In the genomic region with DNA sequence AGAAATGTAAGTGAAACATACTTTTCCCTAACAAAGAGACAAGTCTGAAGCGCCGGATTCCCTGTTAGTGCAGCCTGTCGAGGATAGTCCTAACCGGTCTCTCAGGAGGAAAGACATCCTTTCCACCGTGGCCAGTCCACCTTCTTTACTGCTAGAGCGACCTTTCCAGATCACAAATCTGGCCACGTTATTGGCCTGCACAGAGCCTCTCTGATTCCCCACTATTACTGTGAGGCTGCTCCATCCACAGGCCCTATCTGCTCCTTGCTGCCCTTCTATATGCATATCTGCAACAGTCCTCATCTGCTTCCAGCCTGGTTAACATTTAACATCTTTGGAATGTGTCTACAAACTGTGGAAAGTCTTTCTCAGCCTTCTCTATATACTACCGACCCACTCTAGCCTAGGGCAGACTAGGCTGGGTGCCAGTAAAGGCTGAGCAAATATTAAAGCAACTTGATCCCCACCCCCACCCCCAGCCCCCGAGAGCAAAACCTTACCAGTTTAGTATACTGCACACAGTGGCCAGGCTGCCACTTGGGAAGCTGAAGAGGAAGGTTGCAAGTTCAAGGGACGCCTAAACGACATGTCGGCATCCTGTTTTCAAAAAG, we compare ENCODE assay signal across 9 mouse cellular contexts. TPM values are rescaled to one million over a fixed set of nuclear protein-coding genes. Genes with fewer than 3 reads are reported as not detected.
A peak's percentile ranks its signal among the peaks of the same experiment; 100 is the strongest.
DNase-seq lines count a peak whose midpoint lies in the region; ATAC-seq lines count a peak whose summit lies in the region.
"Had no signal": no experiment of that assay in that cellular context is flagged by ENCODE, and none has a peak within 500 bp of the region (broad histone marks: within the 10 kb centered on the region; RNA-seq: fewer than 3 reads in every experiment).

No protein-coding gene starts in this region.

- H3K4me2 ChIP-seq in forebrain, embryonic 16.5 days (ENCODE audit: low read length), result no peak overlapping the region
- H3K4me2 ChIP-seq in midbrain, embryonic 13.5 days (replicated peaks), result no peak overlapping the region
- no peak overlapping the region for H3K4me2 ChIP-seq in midbrain, embryonic 11.5 days
- no peak overlapping the region for H3K4me2 ChIP-seq in liver, embryonic 13.5 days

- no peak overlapping the region for H3K9ac ChIP-seq in forebrain, embryonic 16.5 days (replicated peaks; ENCODE audit: low read depth, low read length)
- H3K9ac ChIP-seq in midbrain, embryonic 13.5 days (replicated peaks), result no peak overlapping the region
- no peak overlapping the region for H3K9ac ChIP-seq in midbrain, embryonic 11.5 days (ENCODE audit: low read length)
- no peak overlapping the region for H3K9ac ChIP-seq in liver, embryonic 13.5 days

- H3K27me3 ChIP-seq in forebrain, embryonic 10.5 days (ENCODE audit: poor library complexity, severe bottlenecking), result no peaks in the 10 kb centered on the region
- no peaks in the 10 kb centered on the region for H3K27me3 ChIP-seq in forebrain, embryonic 16.5 days (replicated peaks; ENCODE audit: control insufficient read depth, insufficient read depth, low read length)
- no peaks in the 10 kb centered on the region for H3K27me3 ChIP-seq in midbrain, embryonic 13.5 days
- H3K27me3 ChIP-seq in midbrain, embryonic 11.5 days (ENCODE audit: control insufficient read depth, insufficient read depth, low read length), result no peaks in the 10 kb centered on the region
- H3K27me3 ChIP-seq in liver, embryonic 13.5 days, result no peaks in the 10 kb centered on the region

- H3K27ac ChIP-seq in forebrain, embryonic 10.5 days, result 0 out of 2 replicates have a peak overlapping the region, but pooled peaks have one; percentile 27
- H3K27ac ChIP-seq in forebrain, embryonic 16.5 days (ENCODE audit: low read length), result no peak overlapping the region
- H3K27ac ChIP-seq in midbrain, embryonic 13.5 days, result peak overlapping the region; percentile 51; the same call in 1 of the 2 replicates
- H3K27ac ChIP-seq in midbrain, embryonic 11.5 days (ENCODE audit: low read depth, low read length), result no peak overlapping the region
- H3K27ac ChIP-seq in liver, embryonic 13.5 days, result peak overlapping the region; percentile 54

- H3K36me3 ChIP-seq in forebrain, embryonic 10.5 days (replicated peaks), result no peaks in the 10 kb centered on the region
- no peaks in the 10 kb centered on the region for H3K36me3 ChIP-seq in forebrain, embryonic 16.5 days (ENCODE audit: control insufficient read depth, insufficient read depth)
- no peaks in the 10 kb centered on the region for H3K36me3 ChIP-seq in midbrain, embryonic 13.5 days
- no peaks in the 10 kb centered on the region for H3K36me3 ChIP-seq in midbrain, embryonic 11.5 days (ENCODE audit: control insufficient read depth, insufficient read depth, low read length)
- no peaks in the 10 kb centered on the region for H3K36me3 ChIP-seq in liver, embryonic 13.5 days

- 0 out of 2 replicates have a peak, but pooled peaks cover 4% of the 10 kb centered on the region for H3K9me3 ChIP-seq in forebrain, embryonic 10.5 days
- no peaks in the 10 kb centered on the region for H3K9me3 ChIP-seq in forebrain, embryonic 16.5 days (ENCODE audit: control insufficient read depth, low read length)
- H3K9me3 ChIP-seq in midbrain, embryonic 13.5 days, result no peaks in the 10 kb centered on the region; the same call in 1 of the 2 replicates
- no peaks in the 10 kb centered on the region for H3K9me3 ChIP-seq in midbrain, embryonic 11.5 days (ENCODE audit: control insufficient read depth, low read length)
- H3K9me3 ChIP-seq in liver, embryonic 13.5 days (replicated peaks), result no peaks in the 10 kb centered on the region

- H3K4me1 ChIP-seq in forebrain, embryonic 10.5 days, result peaks cover 42% of the 10 kb centered on the region
- peaks cover 28% of the 10 kb centered on the region for H3K4me1 ChIP-seq in forebrain, embryonic 16.5 days (replicated peaks; ENCODE audit: control insufficient read depth, insufficient read depth, low read length)
- H3K4me1 ChIP-seq in midbrain, embryonic 13.5 days (replicated peaks), result peaks cover 49% of the 10 kb centered on the region
- H3K4me1 ChIP-seq in midbrain, embryonic 11.5 days (ENCODE audit: control insufficient read depth, insufficient read depth, low read length), result peaks cover 19% of the 10 kb centered on the region
- peaks cover 60% of the 10 kb centered on the region for H3K4me1 ChIP-seq in liver, embryonic 13.5 days (replicated peaks)

- no peak for DNase-seq in forebrain, embryonic 10.5 days (ENCODE audit: extremely low spot score, low spot score)
- no peak for DNase-seq in midbrain, embryonic 11.5 days (ENCODE audit: low spot score, missing footprints)
- DNase-seq in liver, embryonic 13.5 days, result no peak
- peak; percentile 74 for DNase-seq in yolk sac, embryonic 10.5 days (ENCODE audit: low spot score)
- no peak for DNase-seq in retina, postnatal 1 day
- DNase-seq in cerebellum, postnatal 4 days (ENCODE audit: low spot score in 2 of 2), result no peak
- DNase-seq: right cerebral cortex, postnatal 14 days had no signal

- 83% methylated on average over 12 of the region's 12 CpGs for WGBS in forebrain, embryonic 10.5 days
- 72% methylated on average over 12 of the region's 12 CpGs for WGBS in forebrain, embryonic 16.5 days
- 82% methylated on average over 12 of the region's 12 CpGs for WGBS in midbrain, embryonic 13.5 days
- WGBS in midbrain, embryonic 11.5 days, result 83% methylated on average over 12 of the region's 12 CpGs
- 62% methylated on average over 12 of the region's 12 CpGs for WGBS in liver, embryonic 13.5 days (ENCODE audit: insufficient replicate concordance)

- H3K4me3 ChIP-seq in forebrain, embryonic 10.5 days, result no peak overlapping the region
- no peak overlapping the region for H3K4me3 ChIP-seq in forebrain, embryonic 16.5 days (replicated peaks; ENCODE audit: low read length)
- no peak overlapping the region for H3K4me3 ChIP-seq in midbrain, embryonic 13.5 days (replicated peaks)
- H3K4me3 ChIP-seq in midbrain, embryonic 11.5 days (ENCODE audit: low read depth, low read length), result no peak overlapping the region
- H3K4me3 ChIP-seq in liver, embryonic 13.5 days (replicated peaks), result no peak overlapping the region

- ATAC-seq in forebrain, embryonic 16.5 days, result no peak
- no peak for ATAC-seq in midbrain, embryonic 13.5 days
- ATAC-seq in midbrain, embryonic 11.5 days (ENCODE audit: low FRiP score), result no peak
- ATAC-seq in liver, embryonic 13.5 days (ENCODE audit: low read depth), result peak; percentile 79

RNA-seq across cellular contexts. Expression of a gene that starts 44.1 kb away (rescaled TPM):
- 18.0 TPM in 2 replicates for polyA plus RNA-seq in forebrain, embryonic 10.5 days (2016; fragmentation: Nextera tagmentation; extraction: Ambion mirVana)
- polyA plus RNA-seq in forebrain, embryonic 16.5 days (2015; fragmentation: Nextera tagmentation; extraction: Ambion mirVana), result 56.5 and 62.0 TPM in 2 replicates
- 47.8 and 50.1 TPM in 2 replicates for polyA plus RNA-seq in midbrain, embryonic 13.5 days (2015; fragmentation: Nextera tagmentation; extraction: Ambion mirVana)
- 12.1 and 12.8 TPM in 2 replicates for polyA plus RNA-seq in midbrain, embryonic 11.5 days (2014; fragmentation: Nextera tagmentation; extraction: Ambion mirVana)
- polyA plus RNA-seq in liver, embryonic 13.5 days (2015; fragmentation: Nextera tagmentation; extraction: Ambion mirVana), result 4.6 and 5.1 TPM in 2 replicates

RNA-seq across cellular contexts. Expression of a gene that starts 44.5 kb away (rescaled TPM):
- 1.5 and 1.6 TPM in 2 replicates for polyA plus RNA-seq in forebrain, embryonic 10.5 days (2016; fragmentation: Nextera tagmentation; extraction: Ambion mirVana)
- polyA plus RNA-seq in forebrain, embryonic 16.5 days (2015; fragmentation: Nextera tagmentation; extraction: Ambion mirVana), result 4.6 and 4.7 TPM in 2 replicates
- polyA plus RNA-seq in midbrain, embryonic 13.5 days (2015; fragmentation: Nextera tagmentation; extraction: Ambion mirVana), result 4.3 and 5.1 TPM in 2 replicates
- polyA plus RNA-seq in midbrain, embryonic 11.5 days (2014; fragmentation: Nextera tagmentation; extraction: Ambion mirVana), result 2.0 and 2.4 TPM in 2 replicates
- polyA plus RNA-seq in liver, embryonic 13.5 days (2015; fragmentation: Nextera tagmentation; extraction: Ambion mirVana), result 0.33 and 0.56 TPM in 2 replicates

Comparison
In these comparisons a context has a peak if more than half of its experiments do, and no peak if none do; other contexts are left out.
1. H3K27ac ChIP-seq: peak in forebrain, embryonic 10.5 days (single experiment), midbrain, embryonic 13.5 days (single experiment) and liver, embryonic 13.5 days (single experiment); none in forebrain, embryonic 16.5 days (single experiment) and midbrain, embryonic 11.5 days (single experiment).